Mouse (Mus musculus): ENCODE measurements around the gene 9130213A22Rik. TPM values are rescaled to one million over a fixed set of nuclear protein-coding genes. Genes with fewer than 3 reads are reported as not detected.

Gene 9130213A22Rik
- polyA plus RNA-seq, 1 experiment from 2014 or later, result 0.49 TPM

- WGBS, result 86% methylated on average over 2 of the region's 2 CpGs
- Histone ChIP-seq H3K36me3 (ENCODE audit: control insufficient read depth, insufficient read depth, low read length) (peaks cover 47% of the 10 kb centered on the region), H3K4me3 (ENCODE audit: low read depth, low read length) (no peak overlapping the region), H3K9me3 (replicated peaks; ENCODE audit: control insufficient read depth, low read length, poor library complexity, severe bottlenecking) (no peaks in the 10 kb centered on the region), H3K4me2 (ENCODE audit: low read length) (no peak overlapping the region), H3K27me3 (ENCODE audit: control insufficient read depth, insufficient read depth, low read depth, low read length) (no peaks in the 10 kb centered on the region), H3K27ac (ENCODE audit: low read length) (no peak overlapping the region), H3K4me1 (ENCODE audit: control insufficient read depth, insufficient read depth, low read length) (peaks cover 1% of the 10 kb centered on the region; the same call in 1 of the 2 replicates), H3K9ac (ENCODE audit: low read depth, low read length) (0 out of 2 replicates have a peak overlapping the region, but pooled peaks have one; percentile 26)
- no peak for ATAC-seq
Measured at GRCm38 (mm10) chr11:69105796-69106195, 16.6 kb downstream of the 9130213A22Rik start.

DNA sequence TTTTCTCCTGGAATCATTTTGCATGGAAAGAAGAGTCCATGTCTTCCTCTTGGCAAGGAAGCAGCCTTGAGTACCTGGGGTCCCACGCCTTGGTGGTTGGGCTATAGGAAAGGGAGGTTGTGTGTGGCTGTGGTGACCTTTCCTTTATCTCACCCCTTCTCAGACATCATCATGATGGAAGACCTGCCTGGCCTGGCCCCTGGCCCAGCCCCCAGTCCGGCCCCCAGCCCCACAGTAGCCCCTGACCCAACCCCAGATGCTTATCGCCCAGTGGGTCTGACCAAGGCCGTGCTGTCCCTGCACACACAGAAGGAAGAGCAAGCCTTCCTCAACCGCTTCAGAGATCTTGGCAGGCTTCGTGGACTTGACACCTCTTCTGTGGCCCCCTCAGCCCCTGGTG, 17.2 kb downstream of the 9130213A22Rik start:
- no peak for ATAC-seq
- Histone ChIP-seq H3K4me1 (ENCODE audit: control insufficient read depth, insufficient read depth, low read length) (peaks cover 7% of the 10 kb centered on the region), H3K4me2 (ENCODE audit: low read length) (no peak overlapping the region), H3K36me3 (ENCODE audit: control insufficient read depth, insufficient read depth, low read length) (peaks cover 47% of the 10 kb centered on the region), H3K27ac (ENCODE audit: low read length) (no peak overlapping the region), H3K9ac (ENCODE audit: low read depth, low read length) (no peak overlapping the region), H3K27me3 (ENCODE audit: control insufficient read depth, insufficient read depth, low read depth, low read length) (no peaks in the 10 kb centered on the region), H3K9me3 (replicated peaks; ENCODE audit: control insufficient read depth, low read length, poor library complexity, severe bottlenecking) (no peaks in the 10 kb centered on the region), H3K4me3 (ENCODE audit: low read depth, low read length) (no peak overlapping the region)
- WGBS, result 84% methylated on average over 6 of the region's 6 CpGs

- WGBS, result 91% methylated on average over 14 of the region's 14 CpGs
- ATAC-seq, result no peak
- H3K27me3 ChIP-seq (ENCODE audit: control insufficient read depth, insufficient read depth, low read depth, low read length), result no peaks in the 10 kb centered on the region
- no peak overlapping the region for H3K4me2 ChIP-seq (ENCODE audit: low read length)
- peaks cover 11% of the 10 kb centered on the region for H3K4me1 ChIP-seq (ENCODE audit: control insufficient read depth, insufficient read depth, low read length)
- H3K27ac ChIP-seq (ENCODE audit: low read length), result no peak overlapping the region
- no peak overlapping the region for H3K4me3 ChIP-seq (ENCODE audit: low read depth, low read length)
- H3K9me3 ChIP-seq (replicated peaks; ENCODE audit: control insufficient read depth, low read length, poor library complexity, severe bottlenecking), result no peaks in the 10 kb centered on the region
- H3K9ac ChIP-seq (ENCODE audit: low read depth, low read length), result no peak overlapping the region
- peaks cover 47% of the 10 kb centered on the region for H3K36me3 ChIP-seq (ENCODE audit: control insufficient read depth, insufficient read depth, low read length)
Measured at GRCm38 (mm10) chr11:69104487-69104886, 17.9 kb downstream of the 9130213A22Rik start.

- H3K9ac ChIP-seq (ENCODE audit: low read depth, low read length), result no peak overlapping the region
- no peaks in the 10 kb centered on the region for H3K9me3 ChIP-seq (replicated peaks; ENCODE audit: control insufficient read depth, low read length, poor library complexity, severe bottlenecking)
- H3K27ac ChIP-seq (ENCODE audit: low read length), result no peak overlapping the region
- no peaks in the 10 kb centered on the region for H3K27me3 ChIP-seq (ENCODE audit: control insufficient read depth, insufficient read depth, low read depth, low read length)
- H3K4me2 ChIP-seq (ENCODE audit: low read length), result no peak overlapping the region
- no peak overlapping the region for H3K4me3 ChIP-seq (ENCODE audit: low read depth, low read length)
- no peak for ATAC-seq
- peaks cover 44% of the 10 kb centered on the region for H3K36me3 ChIP-seq (ENCODE audit: control insufficient read depth, insufficient read depth, low read length)
- H3K4me1 ChIP-seq (ENCODE audit: control insufficient read depth, insufficient read depth, low read length), result peaks cover 16% of the 10 kb centered on the region
- 90% methylated on average over 15 of the region's 15 CpGs for WGBS
Measured at GRCm38 (mm10) chr11:69103531-69104435, 18.6 kb downstream of the 9130213A22Rik start.

DNA sequence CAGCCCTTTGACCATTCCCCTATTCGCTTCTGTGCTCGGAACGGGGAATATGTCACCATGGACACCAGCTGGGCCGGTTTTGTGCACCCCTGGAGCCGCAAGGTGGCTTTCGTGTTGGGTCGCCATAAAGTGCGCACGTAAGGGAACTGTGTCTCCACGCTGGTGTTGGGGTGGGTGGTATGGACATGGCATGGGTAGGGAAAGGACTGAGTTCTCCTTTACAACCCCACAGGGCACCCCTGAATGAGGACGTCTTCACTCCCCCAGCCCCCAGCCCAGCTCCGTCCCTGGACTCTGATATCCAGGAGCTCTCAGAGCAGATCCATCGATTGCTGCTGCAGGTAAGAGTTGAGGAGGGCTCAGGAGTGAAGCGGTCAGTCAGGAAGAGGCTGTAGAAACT, 19.3 kb downstream of the 9130213A22Rik start:
- Histone ChIP-seq H3K27ac (ENCODE audit: low read length) (no peak overlapping the region), H3K36me3 (ENCODE audit: control insufficient read depth, insufficient read depth, low read length) (peaks cover 42% of the 10 kb centered on the region), H3K9me3 (replicated peaks; ENCODE audit: control insufficient read depth, low read length, poor library complexity, severe bottlenecking) (no peaks in the 10 kb centered on the region), H3K4me1 (ENCODE audit: control insufficient read depth, insufficient read depth, low read length) (peaks cover 23% of the 10 kb centered on the region), H3K4me3 (ENCODE audit: low read depth, low read length) (no peak overlapping the region), H3K9ac (ENCODE audit: low read depth, low read length) (no peak overlapping the region), H3K4me2 (ENCODE audit: low read length) (no peak overlapping the region), H3K27me3 (ENCODE audit: control insufficient read depth, insufficient read depth, low read depth, low read length) (no peaks in the 10 kb centered on the region)
- WGBS, result 93% methylated on average over 14 of the region's 14 CpGs
- no peak for ATAC-seq

- no peaks in the 10 kb centered on the region for H3K27me3 ChIP-seq (ENCODE audit: control insufficient read depth, insufficient read depth, low read depth, low read length)
- H3K4me2 ChIP-seq (ENCODE audit: low read length), result no peak overlapping the region
- no peak overlapping the region for H3K4me3 ChIP-seq (ENCODE audit: low read depth, low read length)
- H3K27ac ChIP-seq (ENCODE audit: low read length), result no peak overlapping the region
- 95% methylated on average over 7 of the region's 7 CpGs for WGBS
- no peak overlapping the region for H3K9ac ChIP-seq (ENCODE audit: low read depth, low read length)
- ATAC-seq, result no peak
- H3K4me1 ChIP-seq (ENCODE audit: control insufficient read depth, insufficient read depth, low read length), result peaks cover 29% of the 10 kb centered on the region
- no peaks in the 10 kb centered on the region for H3K9me3 ChIP-seq (replicated peaks; ENCODE audit: control insufficient read depth, low read length, poor library complexity, severe bottlenecking)
- H3K36me3 ChIP-seq (ENCODE audit: control insufficient read depth, insufficient read depth, low read length), result peaks cover 40% of the 10 kb centered on the region
Measured at GRCm38 (mm10) chr11:69102403-69102725, 20.0 kb downstream of the 9130213A22Rik start.

DNA sequence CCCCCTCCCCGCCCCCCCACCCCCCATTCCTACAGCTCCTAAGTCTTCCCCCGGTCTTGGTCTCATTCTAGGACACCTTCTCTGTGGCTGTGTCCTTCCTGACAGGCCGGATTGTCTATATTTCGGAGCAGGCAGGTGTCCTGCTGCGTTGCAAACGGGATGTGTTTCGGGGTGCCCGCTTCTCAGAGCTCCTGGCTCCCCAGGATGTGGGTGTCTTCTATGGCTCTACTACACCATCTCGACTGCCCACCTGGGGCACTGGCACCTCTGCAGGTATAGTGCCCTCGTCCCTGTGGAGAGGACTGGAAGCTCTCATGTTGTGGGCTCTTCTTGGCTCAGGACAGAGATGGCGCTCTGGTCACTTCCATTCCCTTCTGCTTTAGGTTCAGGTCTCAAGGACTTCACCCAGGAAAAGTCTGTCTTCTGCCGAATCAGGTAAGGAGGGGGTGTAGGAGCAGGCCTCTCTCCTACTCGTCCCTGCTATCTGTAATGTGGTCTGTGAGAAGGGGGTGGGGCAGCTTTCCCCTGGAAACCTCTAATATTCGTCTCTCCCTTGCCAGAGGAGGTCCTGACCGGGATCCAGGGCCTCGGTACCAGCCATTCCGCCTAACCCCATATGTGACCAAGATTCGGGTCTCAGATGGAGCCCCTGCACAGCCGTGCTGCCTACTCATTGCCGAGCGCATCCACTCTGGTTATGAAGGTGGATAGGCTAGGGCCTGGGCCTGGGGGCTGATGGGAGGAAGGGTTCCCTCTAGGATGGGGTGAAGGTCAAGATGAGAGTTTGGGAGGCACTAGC, 20.6 kb downstream of the 9130213A22Rik start:
- H3K27me3 ChIP-seq (ENCODE audit: control insufficient read depth, insufficient read depth, low read depth, low read length), result no peaks in the 10 kb centered on the region
- no peak overlapping the region for H3K4me3 ChIP-seq (ENCODE audit: low read depth, low read length)
- no peak for ATAC-seq
- H3K9ac ChIP-seq (ENCODE audit: low read depth, low read length), result no peak overlapping the region
- peaks cover 34% of the 10 kb centered on the region for H3K4me1 ChIP-seq (ENCODE audit: control insufficient read depth, insufficient read depth, low read length)
- H3K27ac ChIP-seq (ENCODE audit: low read length), result no peak overlapping the region
- no peaks in the 10 kb centered on the region for H3K9me3 ChIP-seq (replicated peaks; ENCODE audit: control insufficient read depth, low read length, poor library complexity, severe bottlenecking)
- WGBS, result 92% methylated on average over 20 of the region's 21 CpGs
- no peak overlapping the region for H3K4me2 ChIP-seq (ENCODE audit: low read length)
- peaks cover 37% of the 10 kb centered on the region for H3K36me3 ChIP-seq (ENCODE audit: control insufficient read depth, insufficient read depth, low read length)

DNA sequence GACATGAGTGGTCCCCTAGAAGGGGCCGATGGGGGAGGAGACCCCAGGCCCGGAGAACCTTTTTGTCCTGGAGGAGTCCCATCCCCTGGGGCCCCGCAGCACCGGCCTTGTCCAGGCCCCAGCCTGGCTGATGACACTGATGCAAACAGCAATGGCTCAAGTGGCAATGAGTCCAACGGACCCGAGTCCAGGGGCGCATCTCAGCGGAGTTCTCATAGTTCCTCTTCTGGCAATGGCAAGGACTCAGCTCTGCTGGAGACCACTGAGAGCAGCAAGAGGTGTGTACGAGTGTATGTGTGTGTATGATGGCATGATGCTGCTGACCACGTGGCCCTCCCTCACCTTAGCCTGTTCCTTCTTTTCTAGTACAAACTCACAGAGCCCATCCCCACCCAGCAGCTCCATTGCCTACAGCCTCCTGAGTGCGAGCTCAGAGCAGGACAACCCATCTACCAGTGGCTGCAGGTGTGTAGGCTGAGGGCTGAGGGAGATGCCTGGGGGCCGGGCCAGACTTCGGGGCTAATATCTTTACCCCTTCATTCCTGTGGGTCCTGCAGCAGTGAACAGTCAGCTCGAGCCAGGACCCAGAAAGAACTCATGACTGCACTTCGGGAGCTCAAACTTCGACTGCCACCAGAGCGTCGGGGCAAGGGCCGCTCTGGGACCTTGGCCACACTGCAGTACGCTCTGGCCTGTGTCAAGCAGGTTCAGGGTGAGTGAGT, 21.6 kb downstream of the 9130213A22Rik start:
- 92% methylated on average over 20 of the region's 20 CpGs for WGBS
- Histone ChIP-seq H3K9ac (ENCODE audit: low read depth, low read length) (peak overlapping the region; percentile 55), H3K36me3 (ENCODE audit: control insufficient read depth, insufficient read depth, low read length) (peaks cover 36% of the 10 kb centered on the region), H3K4me2 (ENCODE audit: low read length) (peak overlapping the region; percentile 97), H3K9me3 (replicated peaks; ENCODE audit: control insufficient read depth, low read length, poor library complexity, severe bottlenecking) (no peaks in the 10 kb centered on the region), H3K4me3 (ENCODE audit: low read depth, low read length) (no peak overlapping the region), H3K27me3 (ENCODE audit: control insufficient read depth, insufficient read depth, low read depth, low read length) (no peaks in the 10 kb centered on the region), H3K4me1 (ENCODE audit: control insufficient read depth, insufficient read depth, low read length) (peaks cover 41% of the 10 kb centered on the region), H3K27ac (ENCODE audit: low read length) (no peak overlapping the region)
- ATAC-seq, result no peak
